Mouse (Mus musculus) ES-E14 (cell line): Measurements from ENCODE around the gene Krt32.

Experiments
- CHD2 ChIP-seq: IDR thresholded peaks from 2 replicates; pipeline ENCODE4 v1.6.1; 2014; ENCODE audit warnings: mild to moderate bottlenecking, low read depth, low read length, inconsistent platforms
- ZC3H11A ChIP-seq: IDR thresholded peaks from 2 replicates; pipeline ENCODE4 v1.6.1; 2012; ENCODE audit warnings: low read depth, mild to moderate bottlenecking, inconsistent platforms, low read length, borderline replicate concordance
- ZNF384 ChIP-seq: IDR thresholded peaks from 2 replicates; pipeline ENCODE4 v1.6.1; 2012; ENCODE audit warnings: low read depth, low read length, inconsistent platforms

DNA sequence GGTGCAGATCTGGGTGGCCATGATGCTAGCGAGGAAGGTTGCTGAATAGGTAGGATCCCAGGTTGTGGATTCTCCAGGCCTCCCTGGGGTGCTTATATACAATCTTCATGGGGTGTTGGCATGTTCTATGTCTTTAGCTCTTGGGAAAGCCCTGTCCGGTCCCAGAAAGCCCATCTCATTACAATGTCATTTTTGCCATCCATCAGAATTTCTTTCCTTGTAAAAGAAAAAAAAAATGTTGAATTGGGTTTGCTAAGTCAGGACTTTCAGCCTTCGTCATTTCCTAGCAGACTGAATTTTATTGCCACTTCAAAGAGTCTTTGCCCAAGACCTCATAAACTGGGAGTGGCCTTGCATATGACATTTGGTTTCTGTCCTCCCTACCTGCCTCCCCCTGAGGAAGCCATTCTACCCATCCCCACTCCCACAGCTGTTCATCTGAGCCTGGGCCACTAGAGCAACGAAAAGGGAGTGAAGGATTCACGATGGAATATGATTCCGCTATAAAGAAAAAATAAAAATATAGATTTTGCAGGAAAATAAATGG, 17.6 kb upstream of the Krt32 start, which contains the start of gene Krt36:
- TF ChIP-seq ZNF384 = no peak
- no peak for TF ChIP-seq CHD2
- TF ChIP-seq ZC3H11A = no peak
